Mouse (Mus musculus) liver, embryonic 14.5 days (tissue): ENCODE measurements around the gene Sowaha.

Experiments used
- CTCF ChIP-seq: IDR thresholded peaks from 2 replicates; pipeline ENCODE4 v1.5.1; 2016; ENCODE audit warnings: antibody characterized with exemption, low read depth, control low read depth
- EP300 ChIP-seq: IDR thresholded peaks from 2 replicates; pipeline ENCODE4 v1.6.1; 2016; ENCODE audit warnings: antibody characterized with exemption, low read depth

DNA sequence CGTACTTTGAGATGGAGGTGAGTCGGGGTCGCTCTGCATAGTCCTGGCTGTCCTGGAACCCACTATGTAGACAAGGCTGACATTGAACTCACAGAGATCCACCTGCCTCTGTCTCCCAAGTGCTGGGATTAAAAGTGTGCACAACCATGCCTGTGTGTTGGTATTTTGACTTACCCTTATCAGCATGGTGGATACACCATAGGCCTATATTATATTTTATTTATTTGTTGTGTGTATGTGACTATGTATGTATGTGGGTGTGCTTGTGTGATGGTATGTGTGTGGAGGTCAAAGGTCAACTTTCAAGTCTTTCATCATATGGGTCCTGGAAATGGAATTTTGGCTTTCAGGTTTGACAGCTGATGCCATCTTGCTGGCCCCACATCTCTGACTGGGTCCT lies 42.3 kb upstream of the Sowaha start:
- TF ChIP-seq CTCF (no peak), EP300 (no peak)
